21 mouse cellular contexts compared by ENCODE assay signal in genomic region chr11:25872983-25873382, GRCm38 (mm10).
A peak's percentile ranks its signal among the peaks of the same experiment; 100 is the strongest.
DNase-seq lines count a peak whose midpoint lies in the region; ATAC-seq lines count a peak whose summit lies in the region.
"Had no signal": no experiment of that assay in that cellular context is flagged by ENCODE, and none has a peak within 500 bp of the region (broad histone marks: within the 10 kb centered on the region; RNA-seq: fewer than 3 reads in every experiment).

No protein-coding gene starts in this region.

- no peak overlapping the region for H3K9ac ChIP-seq in midbrain, embryonic 14.5 days (replicated peaks; ENCODE audit: low read length)
- no peak overlapping the region for H3K9ac ChIP-seq in midbrain, embryonic 13.5 days (replicated peaks)
- H3K9ac ChIP-seq in forebrain, embryonic 15.5 days (replicated peaks): no peak overlapping the region
- H3K9ac ChIP-seq: heart, embryonic 12.5 days; heart, embryonic 15.5 days; hindbrain, embryonic 13.5 days; intestine, embryonic 15.5 days had no signal

- H3K27ac ChIP-seq in midbrain, embryonic 14.5 days (replicated peaks; ENCODE audit: low read depth, low read length): no peak overlapping the region
- no peak overlapping the region for H3K27ac ChIP-seq in midbrain, embryonic 13.5 days
- H3K27ac ChIP-seq in forebrain, embryonic 15.5 days (replicated peaks): peak overlapping the region; percentile 88; the same call in 1 of the 2 replicates
- H3K27ac ChIP-seq: heart, embryonic 15.5 days; intestine, embryonic 15.5 days had no signal

- no peak for ATAC-seq in midbrain, embryonic 14.5 days (ENCODE audit: low FRiP score, low TSS enrichment)
- no peak for ATAC-seq in midbrain, embryonic 13.5 days
- peak; percentile 53; the same call in 1 of the 2 replicates for ATAC-seq in forebrain, embryonic 15.5 days (replicated peaks)
- ATAC-seq: activated CD4-positive, CD25-positive, alpha-beta regulatory T cell, adult 4 months; CD4-positive, CD25-positive, alpha-beta regulatory T cell, adult 4 months; hindbrain, embryonic 16.5 days; intestine, embryonic 15.5 days had no signal

- no peaks in the 10 kb centered on the region for H3K27me3 ChIP-seq in midbrain, embryonic 14.5 days (ENCODE audit: control insufficient read depth, insufficient read depth, low read length)
- H3K27me3 ChIP-seq in midbrain, embryonic 13.5 days: peaks cover 4% of the 10 kb centered on the region
- H3K27me3 ChIP-seq in forebrain, embryonic 15.5 days: no peaks in the 10 kb centered on the region
- H3K27me3 ChIP-seq: heart, embryonic 12.5 days; heart, embryonic 15.5 days; hindbrain, embryonic 13.5 days; intestine, embryonic 15.5 days had no signal

- no peaks in the 10 kb centered on the region for H3K9me3 ChIP-seq in midbrain, embryonic 14.5 days (ENCODE audit: control insufficient read depth, low read length)
- no peaks in the 10 kb centered on the region for H3K9me3 ChIP-seq in midbrain, embryonic 13.5 days
- no peaks in the 10 kb centered on the region for H3K9me3 ChIP-seq in forebrain, embryonic 15.5 days
- H3K9me3 ChIP-seq: heart, embryonic 12.5 days; heart, embryonic 15.5 days; hindbrain, embryonic 10.5 days; hindbrain, embryonic 13.5 days; intestine, embryonic 15.5 days had no signal

- peak; percentile 35 for DNase-seq in midbrain, embryonic 14.5 days
- DNase-seq in retina, embryonic 14.5 days (ENCODE audit: low spot score): peak; percentile 47
- no peak for DNase-seq in MN1 (ENCODE audit: low spot score)
- DNase-seq in cerebellum, adult 8-10 months: no peak
- DNase-seq: adrenal gland, adult 8-10 months; adrenal gland, postnatal 25 days; gastrocnemius, postnatal 25 days; heart, adult 18-20 months; heart, postnatal 10 days; heart, postnatal 36 days; kidney, adult 11 months had no signal

- H3K4me2 ChIP-seq in midbrain, embryonic 14.5 days (ENCODE audit: low read length): no peak overlapping the region
- H3K4me2 ChIP-seq in midbrain, embryonic 13.5 days (replicated peaks): no peak overlapping the region
- no peak overlapping the region for H3K4me2 ChIP-seq in forebrain, embryonic 15.5 days (replicated peaks)
- H3K4me2 ChIP-seq: heart, embryonic 12.5 days; heart, embryonic 15.5 days; hindbrain, embryonic 13.5 days; intestine, embryonic 15.5 days had no signal

- no peak overlapping the region for H3K4me3 ChIP-seq in midbrain, embryonic 14.5 days (replicated peaks; ENCODE audit: low read depth, low read length)
- H3K4me3 ChIP-seq in midbrain, embryonic 13.5 days (replicated peaks): no peak overlapping the region
- no peak overlapping the region for H3K4me3 ChIP-seq in forebrain, embryonic 15.5 days
- H3K4me3 ChIP-seq: heart, embryonic 12.5 days; heart, embryonic 15.5 days; hindbrain, embryonic 10.5 days; hindbrain, embryonic 13.5 days; intestine, embryonic 15.5 days had no signal

- H3K4me1 ChIP-seq in midbrain, embryonic 14.5 days (ENCODE audit: control insufficient read depth, insufficient read depth, low read length): peaks cover 12% of the 10 kb centered on the region
- H3K4me1 ChIP-seq in midbrain, embryonic 13.5 days (replicated peaks): peaks cover 13% of the 10 kb centered on the region
- peaks cover 29% of the 10 kb centered on the region for H3K4me1 ChIP-seq in forebrain, embryonic 15.5 days
- H3K4me1 ChIP-seq: heart, embryonic 12.5 days; heart, embryonic 15.5 days; intestine, embryonic 15.5 days had no signal

- H3K36me3 ChIP-seq in midbrain, embryonic 14.5 days (ENCODE audit: control insufficient read depth, insufficient read depth, low read length): no peaks in the 10 kb centered on the region
- H3K36me3 ChIP-seq in midbrain, embryonic 13.5 days: no peaks in the 10 kb centered on the region
- no peaks in the 10 kb centered on the region for H3K36me3 ChIP-seq in forebrain, embryonic 15.5 days
- H3K36me3 ChIP-seq: heart, embryonic 12.5 days; heart, embryonic 15.5 days; hindbrain, embryonic 10.5 days; hindbrain, embryonic 13.5 days; intestine, embryonic 15.5 days had no signal

Comparison
In these comparisons a context has a peak if more than half of its experiments do, and no peak if none do; other contexts are left out.
1. DNase-seq: peak in midbrain, embryonic 14.5 days (single experiment) and retina, embryonic 14.5 days (single experiment); none in MN1 (single experiment) and cerebellum, adult 8-10 months (single experiment).